Mouse (Mus musculus) G1E (cell line): ENCODE data around the gene Ttpal. TPM values are rescaled to one million over a fixed set of nuclear protein-coding genes. Genes with fewer than 3 reads are reported as not detected.
"Not testable (repeated sequence)": the region's sequence is repeated elsewhere in the genome, so short reads cannot be mapped to it uniquely, and the experiment has no call there.

Source experiments
- ATAC-seq: 2 replicates; pipeline ENCODE4 v1.8.0; 2016; ENCODE audit warnings: mild to moderate bottlenecking; ENCODE audit not compliant: insufficient number of reproducible peaks, poor library complexity, low FRiP score, severe bottlenecking; ENCODE audit errors: extremely low read depth
- DNase-seq: peaks from one replicate; pipeline ENCODE4 v3.0.0; 2012; ENCODE audit warnings: low spot score
- H3K27me3 ChIP-seq: 2 replicates; pipeline ENCODE4 v1.6.1; 2012; ENCODE audit warnings: mild to moderate bottlenecking, low read length, inconsistent platforms; ENCODE audit not compliant: insufficient read depth
- H3K36me3 ChIP-seq: replicated peaks from 2 replicates; pipeline ENCODE3; 2012; ENCODE audit warnings: mild to moderate bottlenecking, inconsistent platforms
- H3K4me1 ChIP-seq: 2 replicates; pipeline ENCODE4 v1.6.1; 2012; ENCODE audit warnings: low read depth, low read length, inconsistent platforms, mixed read lengths; ENCODE audit not compliant: insufficient read depth
- H3K4me3 ChIP-seq: 2 replicates; pipeline ENCODE4 v1.5.1; 2012; ENCODE audit warnings: low read depth, mild to moderate bottlenecking, inconsistent platforms, low read length, moderate library complexity, mixed read lengths
- H3K9me3 ChIP-seq: replicated peaks from 2 replicates; pipeline ENCODE4 v1.6.1; 2012; ENCODE audit warnings: inconsistent platforms
- CTCF ChIP-seq: IDR thresholded peaks from 2 replicates; pipeline ENCODE4 v1.5.1; 2012; ENCODE audit warnings: low read depth, low read length, inconsistent platforms, mixed read lengths
- GATA1 ChIP-seq: IDR thresholded peaks from 2 replicates; pipeline ENCODE4 v1.6.1; 2012; ENCODE audit warnings: borderline replicate concordance, low read length, inconsistent platforms, mixed read lengths
- GATA2 ChIP-seq: IDR thresholded peaks from 2 replicates; pipeline ENCODE4 v1.6.1; 2012; ENCODE audit warnings: low read depth, low read length, inconsistent platforms, borderline replicate concordance
- POLR2AphosphoS5 ChIP-seq: IDR thresholded peaks from 2 replicates; pipeline ENCODE4 v1.6.1; 2012; ENCODE audit warnings: low read depth, low read length, inconsistent platforms; ENCODE audit not compliant: insufficient replicate concordance
- TAL1 ChIP-seq: conservative IDR thresholded peaks from 2 replicates; pipeline ENCODE4 v1.6.1; 2012; ENCODE audit warnings: low read depth, low read length, inconsistent platforms, mixed read lengths
- polyA plus RNA-seq: library from polyadenylated mRNA; stranded (reverse); fragments of >175 nt; gene quantifications from 2 replicates; pipeline ENCODE4 v1.2.3, GENCODE M21; 2012
- total RNA-seq, 2 experiments: library from RNA; stranded (forward) in 1 of 2; stranded (reverse) in 1 of 2; fragments of 200-1000 nt in 1 of 2; fragments of >200 nt in 1 of 2; fragmentation: Nextera tagmentation in 1 of 2; gene quantifications; 2 replicates each; pipeline ENCODE4 v1.2.3; 2014 to 2017

The Ttpal gene
- total and polyA plus RNA-seq, 3 experiments: 18.2 to 23.0 (median 22.3) TPM

GRCm38 (mm10) chr2:163616652-163617227 lies 14.6 kb downstream of the Ttpal start:
- H3K36me3 ChIP-seq: peaks cover 88% of the 10 kb centered on the region
- DNase-seq (no peak), ATAC-seq (no peak)
- no peak for TF ChIP-seq POLR2AphosphoS5
- no peak for TF ChIP-seq GATA1
- no peak for TF ChIP-seq TAL1
- no peak for TF ChIP-seq GATA2
- no peak for TF ChIP-seq CTCF
- H3K27me3 ChIP-seq: no peaks in the 10 kb centered on the region
- H3K9me3 ChIP-seq: no peaks in the 10 kb centered on the region
- no peaks in the 10 kb centered on the region for H3K4me1 ChIP-seq
- no peak overlapping the region for H3K4me3 ChIP-seq

DNA sequence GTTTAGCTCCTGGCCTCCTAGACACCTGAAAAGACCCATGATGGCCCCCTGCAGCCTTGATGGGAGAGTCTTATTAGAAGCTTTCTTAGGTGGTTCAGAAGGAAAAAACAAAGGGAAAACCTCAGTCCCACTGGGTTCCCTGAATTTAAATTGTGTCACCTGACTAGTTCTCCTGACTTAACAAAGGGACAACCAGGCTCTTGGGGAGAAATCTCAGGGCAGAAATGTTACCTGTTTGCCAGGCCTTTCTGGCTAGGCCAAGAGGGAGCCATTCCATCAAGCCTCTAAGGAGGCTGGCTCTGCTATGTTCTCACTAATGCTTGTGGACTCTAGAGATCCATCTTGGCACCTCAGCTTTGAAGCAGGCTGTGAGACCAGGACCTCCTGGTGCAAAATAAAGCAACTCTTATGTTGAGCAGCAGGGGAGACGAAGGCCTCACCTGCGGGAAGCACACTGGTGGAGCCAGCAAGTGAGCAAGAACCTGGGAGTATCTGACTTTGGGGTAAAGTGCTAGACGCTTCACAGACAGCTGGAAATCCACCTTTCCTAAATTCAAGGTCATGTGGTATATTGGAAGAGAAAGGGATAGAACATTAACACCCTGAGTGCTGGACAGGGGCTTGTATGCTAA lies 15.2 kb downstream of the Ttpal start:
- ATAC-seq (no peak), DNase-seq (no peak)
- no peaks in the 10 kb centered on the region for H3K4me1 ChIP-seq
- TF ChIP-seq CTCF (no peak), TAL1 (no peak), GATA1 (no peak), GATA2 (no peak), POLR2AphosphoS5 (no peak)
- no peaks in the 10 kb centered on the region for H3K9me3 ChIP-seq
- H3K4me3 ChIP-seq: no peak overlapping the region
- no peaks in the 10 kb centered on the region for H3K27me3 ChIP-seq
- peaks cover 84% of the 10 kb centered on the region for H3K36me3 ChIP-seq

DNA sequence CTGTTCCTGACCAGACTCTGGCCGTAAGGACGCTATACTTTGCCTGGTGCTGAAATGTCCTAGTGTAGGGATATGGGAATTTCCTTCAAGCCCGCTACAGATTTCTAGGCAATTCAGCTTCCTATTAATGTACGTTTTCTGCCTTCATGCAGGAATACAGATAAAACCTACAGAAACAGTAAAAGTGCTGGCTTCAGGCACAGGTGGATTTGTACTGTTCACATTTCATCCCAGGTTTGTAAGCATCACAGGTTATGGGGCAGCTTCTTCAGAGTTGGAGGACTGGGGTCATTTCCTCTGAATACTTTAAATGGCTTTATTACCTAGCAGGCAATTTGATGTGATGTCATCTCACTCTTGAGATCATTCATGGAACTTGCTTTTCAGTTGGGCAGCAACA lies 15.8 kb downstream of the Ttpal start:
- DNase-seq: no peak
- no peak for ATAC-seq
- Histone ChIP-seq H3K36me3 (peaks cover 89% of the 10 kb centered on the region), H3K4me3 (no peak overlapping the region), H3K9me3 (no peaks in the 10 kb centered on the region), H3K27me3 (no peaks in the 10 kb centered on the region), H3K4me1 (no peaks in the 10 kb centered on the region)
- TF ChIP-seq GATA2 (no peak), CTCF (no peak), POLR2AphosphoS5 (no peak), TAL1 (no peak), GATA1 (no peak)

- no peak for ATAC-seq
- peaks cover 77% of the 10 kb centered on the region for H3K36me3 ChIP-seq
Observed at GRCm38 (mm10) chr2:163620451-163620850, 18.3 kb downstream of the Ttpal start.

DNA sequence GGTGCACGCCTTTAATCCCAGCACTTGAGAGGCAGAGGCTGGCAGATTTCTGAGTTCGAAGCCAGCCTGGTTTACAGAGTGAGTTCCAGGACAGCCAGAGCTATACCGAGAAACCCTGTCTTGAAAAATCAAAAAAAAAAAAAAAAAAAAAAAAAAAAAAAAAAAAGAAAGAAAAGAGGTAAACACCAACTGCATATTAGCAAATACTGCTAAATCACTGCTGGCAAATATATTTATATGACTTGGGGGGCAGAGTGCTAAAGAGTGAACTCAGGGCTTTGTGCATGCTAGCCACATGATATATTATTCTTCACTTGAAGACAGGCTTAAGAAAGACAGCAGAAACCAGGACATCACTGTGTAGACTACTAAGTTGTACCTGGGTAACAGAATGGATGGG lies 19.3 kb downstream of the Ttpal start:
- peaks cover 75% of the 10 kb centered on the region for H3K36me3 ChIP-seq
- not testable (repeated sequence) for H3K9me3 ChIP-seq, ATAC-seq

More at GRCm38 (mm10) chr2:163620451-163620850, 18.3 kb downstream of the Ttpal start:
- no peaks in the 10 kb centered on the region for H3K4me1 ChIP-seq
- no peak for DNase-seq
- no peaks in the 10 kb centered on the region for H3K9me3 ChIP-seq
- H3K27me3 ChIP-seq: no peaks in the 10 kb centered on the region
- TF ChIP-seq GATA2: no peak
- no peak for TF ChIP-seq TAL1
- TF ChIP-seq GATA1: no peak
- no peak for TF ChIP-seq CTCF
- TF ChIP-seq POLR2AphosphoS5: no peak
- no peak overlapping the region for H3K4me3 ChIP-seq

DNA sequence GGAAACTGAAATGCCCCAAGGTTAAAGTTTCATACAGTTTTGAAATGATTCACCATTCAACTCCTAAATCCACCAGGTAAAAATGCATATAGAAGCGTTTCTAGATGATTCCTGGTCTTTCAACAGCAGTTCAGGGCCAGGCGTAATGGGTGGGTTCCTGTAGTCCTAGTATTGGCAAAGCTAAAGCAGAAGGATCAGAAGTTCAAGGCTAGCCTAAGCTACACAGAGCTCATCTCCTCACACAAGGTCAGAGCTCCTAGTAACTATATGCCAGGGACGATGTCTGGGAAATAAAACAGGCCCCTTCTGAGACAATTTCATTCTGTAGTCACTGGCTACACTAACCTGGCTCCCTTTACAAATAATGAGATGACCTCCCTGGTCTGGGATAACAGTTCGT lies 29.1 kb downstream of the Ttpal start:
- no peak for DNase-seq
- no peak for ATAC-seq
- Histone ChIP-seq H3K9me3 (no peaks in the 10 kb centered on the region), H3K36me3 (peaks cover 77% of the 10 kb centered on the region), H3K27me3 (no peaks in the 10 kb centered on the region), H3K4me1 (no peaks in the 10 kb centered on the region), H3K4me3 (no peak overlapping the region)
- TF ChIP-seq CTCF: no peak
- TF ChIP-seq GATA1: no peak
- no peak for TF ChIP-seq TAL1
- no peak for TF ChIP-seq GATA2
- TF ChIP-seq POLR2AphosphoS5: no peak

More for the DNA sequence above, 19.3 kb downstream of the Ttpal start:
- not testable (repeated sequence) for H3K4me1 ChIP-seq, H3K27me3 ChIP-seq, H3K4me3 ChIP-seq, DNase-seq

- no peaks in the 10 kb centered on the region for H3K9me3 ChIP-seq
- no peaks in the 10 kb centered on the region for H3K27me3 ChIP-seq
- TF ChIP-seq GATA1 (no peak), CTCF (no peak), GATA2 (no peak), TAL1 (no peak), POLR2AphosphoS5 (no peak)
- ATAC-seq (no peak), DNase-seq (no peak)
- H3K4me1 ChIP-seq: no peaks in the 10 kb centered on the region
- H3K4me3 ChIP-seq: no peak overlapping the region
- H3K36me3 ChIP-seq: peaks cover 74% of the 10 kb centered on the region
Observed at GRCm38 (mm10) chr2:163631715-163632114, 29.6 kb downstream of the Ttpal start.
